Mouse (Mus musculus) CH12.LX (cell line): Measurements from ENCODE around the gene Cdh13.

Experiments used
- BHLHE40 ChIP-seq: IDR thresholded peaks from 2 replicates; pipeline ENCODE4 v1.6.1; 2011; ENCODE audit warnings: mild to moderate bottlenecking, low read depth, low read length, improper control_type of control experiment
- CTCF ChIP-seq, 2 experiments: IDR thresholded peaks in 1 of 2; conservative IDR thresholded peaks in 1 of 2; 2 replicates each; pipeline ENCODE4 v1.5.1; 2011 to 2012; ENCODE audit warnings: low read depth in 2 of 2, low read length in 2 of 2, improper control_type of control experiment in 1 of 2, inconsistent platforms in 1 of 2, mild to moderate bottlenecking in 1 of 2, moderate library complexity in 1 of 2
- E2F4 ChIP-seq: IDR thresholded peaks from 2 replicates; pipeline ENCODE4 v1.6.1; 2011; ENCODE audit warnings: low read depth, low read length, improper control_type of control experiment; ENCODE audit not compliant: insufficient replicate concordance
- EP300 ChIP-seq: IDR thresholded peaks from 2 replicates; pipeline ENCODE4 v1.6.1; 2011; ENCODE audit warnings: low read length, improper control_type of control experiment
- JUND ChIP-seq: conservative IDR thresholded peaks from 2 replicates; pipeline ENCODE4 v1.6.1; 2011; ENCODE audit warnings: low read depth, low read length, improper control_type of control experiment
- MAX ChIP-seq: IDR thresholded peaks from 2 replicates; pipeline ENCODE4 v1.6.1; 2011; ENCODE audit warnings: low read length, improper control_type of control experiment
- SMC3 ChIP-seq: IDR thresholded peaks from 2 replicates; pipeline ENCODE4 v1.6.1; 2011; ENCODE audit warnings: low read depth, low read length, improper control_type of control experiment
- TCF12 ChIP-seq: IDR thresholded peaks from 2 replicates; pipeline ENCODE4 v1.6.1; 2014; ENCODE audit warnings: low read depth, mild to moderate bottlenecking, inconsistent platforms, low read length, improper control_type of control experiment
- USF1 ChIP-seq: IDR thresholded peaks from 2 replicates; pipeline ENCODE4 v1.6.1; 2014; ENCODE audit warnings: low read depth, mild to moderate bottlenecking, inconsistent platforms, low read length, improper control_type of control experiment
- ZC3H11A ChIP-seq: IDR thresholded peaks from 2 replicates; pipeline ENCODE4 v1.6.1; 2012; ENCODE audit warnings: low read depth, mild to moderate bottlenecking, inconsistent platforms, low read length, improper control_type of control experiment

DNA sequence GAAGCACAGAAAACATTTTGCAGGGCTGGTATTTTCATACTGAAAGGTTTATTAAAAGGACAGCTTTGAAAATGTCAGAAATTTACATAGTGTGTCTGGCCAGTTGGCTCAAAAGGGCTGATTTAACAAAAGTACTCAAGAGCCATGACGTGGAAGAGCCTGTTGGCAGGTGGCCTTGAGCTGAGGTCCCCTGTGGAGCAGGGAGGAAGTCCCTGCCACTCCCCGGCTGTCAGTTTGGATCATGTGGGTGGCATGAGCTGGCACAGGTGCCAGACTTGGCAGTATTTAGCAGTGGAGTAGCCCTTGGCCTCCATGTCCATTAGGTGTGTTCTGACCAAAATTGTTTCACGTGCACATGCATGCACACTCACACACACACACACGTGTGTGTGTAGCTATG, 1001.4 kb downstream of the Cdh13 start:
- TF ChIP-seq TCF12 (no peak), SMC3 (no peak), CTCF (conservative IDR thresholded peaks at IDR 0.05 in 1 of 2, IDR thresholded peaks at IDR 0.05 in 1 of 2; ENCODE audit: low read depth in 2 of 2, low read length in 2 of 2) (no peak), EP300 (no peak), MAX (no peak), JUND (no peak), E2F4 (no peak), ZC3H11A (no peak), USF1 (no peak), BHLHE40 (no peak)
